Comparison of ENCODE assay signal across 8 mouse cellular contexts in genomic region chr11:22989786-22990185, GRCm38 (mm10). TPM values are rescaled to one million over a fixed set of nuclear protein-coding genes. Genes with fewer than 3 reads are reported as not detected.
A peak's percentile ranks its signal among the peaks of the same experiment; 100 is the strongest.
DNase-seq lines count a peak whose midpoint lies in the region; ATAC-seq and TF ChIP-seq lines count a peak whose summit lies in the region.

No protein-coding gene starts in this region.

- H3K4me3 ChIP-seq in heart, embryonic 14.5 days (ENCODE audit: control insufficient read depth in 1 of 2, insufficient read depth in 1 of 2, low read depth in 1 of 2, low read length in 2 of 2), result peak overlapping the region in 1 of 2 experiments; percentile 64; a peak in 3 of 4 replicates
- peak overlapping the region; percentile 85 to 96 for H3K4me3 ChIP-seq in MEL (ENCODE audit: control insufficient read depth in 1 of 2, insufficient read depth in 1 of 2, low read depth in 2 of 2, low read length in 2 of 2)
- H3K4me3 ChIP-seq in hindbrain, embryonic 10.5 days, result peak overlapping the region; percentile 93
- H3K4me3 ChIP-seq in macrophage (ENCODE audit: inconsistent target), result peak overlapping the region; percentile 28

- H3K9me3 ChIP-seq in heart, embryonic 14.5 days (ENCODE audit: control insufficient read depth, low read length), result no peaks in the 10 kb centered on the region
- no peaks in the 10 kb centered on the region for H3K9me3 ChIP-seq in MEL (replicated peaks; ENCODE audit: insufficient read depth, low read length)
- H3K9me3 ChIP-seq in hindbrain, embryonic 10.5 days, result no peaks in the 10 kb centered on the region

- intact Hi-C loops in heart, postnatal 25 days (cut with DNase I), result loop anchor here (2.0 to 10.0 kb wide), 6 partner anchors 19 to 575 kb away; partner anchors contain the start of genes Ahsa2 and Xpo1

- H3K4me2 ChIP-seq in heart, embryonic 14.5 days (ENCODE audit: low read length), result peak overlapping the region; percentile 97

- 41% methylated on average over 1 of the region's 1 CpGs for WGBS in heart, embryonic 14.5 days
- WGBS in hindbrain, embryonic 10.5 days, result 61% methylated on average over 1 of the region's 1 CpGs
- WGBS in macrophage (ENCODE audit: missing documents), result 75% methylated on average over 1 of the region's 1 CpGs

- no peak for DNase-seq in heart, postnatal 25 days (ENCODE audit: low spot score)
- no peak for DNase-seq in MEL (ENCODE audit: low read depth, low spot score)
- DNase-seq in hindbrain, embryonic 10.5 days (ENCODE audit: low spot score), result no peak
- no peak for DNase-seq in right cerebral cortex, postnatal 14 days
- DNase-seq in frontal cortex, postnatal 10 days (ENCODE audit: low spot score in 2 of 2), result no peak
- DNase-seq in Muller cell, postnatal 12 days (ENCODE audit: inconsistent ontology term), result no peak

- no peak for TF ChIP-seq POLR2A in MEL (IDR thresholded peaks at IDR 0.05; ENCODE audit: control insufficient read depth in 1 of 2, insufficient read depth in 1 of 2, low read depth in 1 of 2, low read length in 2 of 2, poor library complexity in 1 of 2)

- no peak for TF ChIP-seq EP300 in MEL (IDR thresholded peaks at IDR 0.05; ENCODE audit: low read depth in 1 of 2, low read length in 2 of 2)

- ATAC-seq in heart, embryonic 14.5 days (ENCODE audit: insufficient number of reproducible peaks, insufficient read depth, low FRiP score, low read depth), result no peak

- H3K36me3 ChIP-seq in heart, embryonic 14.5 days (ENCODE audit: control insufficient read depth, insufficient read depth, low read length), result peaks cover 20% of the 10 kb centered on the region
- H3K36me3 ChIP-seq in MEL (ENCODE audit: control insufficient read depth in 1 of 2, insufficient read depth in 2 of 2, low read length in 2 of 2), result peaks cover 24 to 30% of the 10 kb centered on the region in 2 experiments
- peaks cover 21% of the 10 kb centered on the region for H3K36me3 ChIP-seq in hindbrain, embryonic 10.5 days
- peaks cover 13% of the 10 kb centered on the region; the same call in 1 of the 2 replicates for H3K36me3 ChIP-seq in macrophage (ENCODE audit: inconsistent target)

- peaks cover 34% of the 10 kb centered on the region for H3K79me2 ChIP-seq in MEL (ENCODE audit: control insufficient read depth, insufficient read depth, low read length, poor library complexity)
- H3K79me2 ChIP-seq in macrophage (ENCODE audit: inconsistent target), result peaks cover 43% of the 10 kb centered on the region

- TF ChIP-seq CTCF in MEL (IDR thresholded peaks at IDR 0.05 in 2 of 3, conservative IDR thresholded peaks at IDR 0.05 in 1 of 3; ENCODE audit: control insufficient read depth in 1 of 3, insufficient read depth in 1 of 3, low read depth in 2 of 3, low read length in 3 of 3, poor library complexity in 1 of 3, severe bottlenecking in 1 of 3), result no peak

- H3K9ac ChIP-seq in heart, embryonic 14.5 days (ENCODE audit: low read length), result peak overlapping the region; percentile 93
- H3K9ac ChIP-seq in MEL (ENCODE audit: control insufficient read depth, low read depth, low read length, poor library complexity, severe bottlenecking), result peak overlapping the region; percentile 82

- no peaks in the 10 kb centered on the region for H3K27me3 ChIP-seq in heart, embryonic 14.5 days (ENCODE audit: control insufficient read depth, insufficient read depth, low read length)
- H3K27me3 ChIP-seq in MEL (ENCODE audit: control insufficient read depth in 1 of 2, insufficient read depth in 2 of 2, low read length in 2 of 2), result no peaks in the 10 kb centered on the region
- no peaks in the 10 kb centered on the region for H3K27me3 ChIP-seq in hindbrain, embryonic 10.5 days (ENCODE audit: insufficient read depth, poor library complexity, severe bottlenecking)

- H3K27ac ChIP-seq in heart, embryonic 14.5 days (replicated peaks in 1 of 2; ENCODE audit: control insufficient read depth in 1 of 2, insufficient read depth in 1 of 2, low read depth in 2 of 2, low read length in 2 of 2), result peak overlapping the region in 1 of 2 experiments; percentile 76; a peak in 2 of 4 replicates
- H3K27ac ChIP-seq in MEL (ENCODE audit: control insufficient read depth, low read depth, low read length), result peak overlapping the region; percentile 75
- H3K27ac ChIP-seq in hindbrain, embryonic 10.5 days, result peak overlapping the region; percentile 98
- peak overlapping the region; percentile 46 for H3K27ac ChIP-seq in macrophage

- peaks cover 4 to 13% of the 10 kb centered on the region in 2 experiments for H3K4me1 ChIP-seq in heart, embryonic 14.5 days (ENCODE audit: control insufficient read depth in 2 of 2, insufficient read depth in 2 of 2, low read length in 2 of 2)
- peaks cover 4 to 6% of the 10 kb centered on the region in 2 experiments; a peak in 2 of 4 replicates for H3K4me1 ChIP-seq in MEL (ENCODE audit: control insufficient read depth in 1 of 2, insufficient read depth in 2 of 2, low read length in 2 of 2)
- H3K4me1 ChIP-seq in hindbrain, embryonic 10.5 days (replicated peaks), result peaks cover 15% of the 10 kb centered on the region

- TF ChIP-seq RAD21 in MEL (IDR thresholded peaks at IDR 0.05; ENCODE audit: low read depth, low read length), result no peak

RNA-seq across cellular contexts. Expression of gene Cct4, which starts 0.5 kb away (rescaled TPM):
- polyA plus RNA-seq in heart, embryonic 14.5 days (2014; fragmentation: Nextera tagmentation; extraction: Ambion mirVana), result 214 and 223 TPM in 2 replicates
- 100 to 1,000 TPM; 114 to 121 TPM for total RNA-seq in heart, postnatal 25 days (2021)
- 552 and 588 TPM in 2 replicates for total RNA-seq in MEL (2012; rRNA removed)
- 100 to 1,000 TPM; 387 to 567 TPM for polyA plus RNA-seq in MEL (2012; ENCODE audit: insufficient read depth in 1 of 2, insufficient read length in 2 of 2, low read depth in 1 of 2, low replicate concordance in 2 of 2, missing spikeins in 1 of 2)
- polyA plus RNA-seq in hindbrain, embryonic 10.5 days (2016; fragmentation: Nextera tagmentation; extraction: Ambion mirVana), result 387 and 408 TPM in 2 replicates
- total RNA-seq in macrophage (2018; cell fraction: chromatin; rRNA removed), result 100 to 1,000 TPM in 19 of 26 experiments, 10 to 100 TPM in 7; 57.6 to 148 (median 120) TPM
- 100 to 1,000 TPM in 24 of 26 experiments, 10 to 100 TPM in 2; 95.9 to 136 (median 113) TPM for total RNA-seq in macrophage (2018; cell fraction: cytosol; rRNA removed)
- total RNA-seq in macrophage (2018; cell fraction: nucleus; rRNA removed), result 100 to 1,000 TPM in 12 of 26 experiments, 10 to 100 TPM in 14; 55.7 to 148 (median 99.4) TPM
- 114 to 180 TPM (median 117 TPM) in 3 replicates for polyA plus RNA-seq in macrophage (2018)

RNA-seq across cellular contexts. Expression of gene Commd1, which starts 7.6 kb away (rescaled TPM):
- 361 and 392 TPM in 2 replicates for polyA plus RNA-seq in heart, embryonic 14.5 days (2014; fragmentation: Nextera tagmentation; extraction: Ambion mirVana)
- 100 to 1,000 TPM; 147 to 169 TPM for total RNA-seq in heart, postnatal 25 days (2021)
- 113 and 128 TPM in 2 replicates for total RNA-seq in MEL (2012; rRNA removed)
- polyA plus RNA-seq in MEL (2012; ENCODE audit: insufficient read depth in 1 of 2, insufficient read length in 2 of 2, low read depth in 1 of 2, low replicate concordance in 2 of 2, missing spikeins in 1 of 2), result 100 to 1,000 TPM in 1 of 2 experiments, not detected in 1; 102 TPM
- 374 and 405 TPM in 2 replicates for polyA plus RNA-seq in hindbrain, embryonic 10.5 days (2016; fragmentation: Nextera tagmentation; extraction: Ambion mirVana)
- total RNA-seq in macrophage (2018; cell fraction: chromatin; rRNA removed), result 10 to 100 TPM in 2 of 26 experiments, 1 to 10 TPM in 24; 1.1 to 11.2 (median 6.1) TPM
- total RNA-seq in macrophage (2018; cell fraction: cytosol; rRNA removed), result 10 to 100 TPM; 40.8 to 77.3 (median 56.0) TPM
- total RNA-seq in macrophage (2018; cell fraction: nucleus; rRNA removed), result 10 to 100 TPM in 6 of 26 experiments, 1 to 10 TPM in 20; 4.0 to 14.1 (median 7.8) TPM
- 49.4 to 75.0 TPM (median 67.8 TPM) in 3 replicates for polyA plus RNA-seq in macrophage (2018)

RNA-seq across cellular contexts. Expression of gene Gm28048, which starts 7.9 kb away (rescaled TPM):
- 8.1 and 10.0 TPM in 2 replicates for polyA plus RNA-seq in heart, embryonic 14.5 days (2014; fragmentation: Nextera tagmentation; extraction: Ambion mirVana)
- 1 to 10 TPM; 5.4 to 5.8 TPM for total RNA-seq in heart, postnatal 25 days (2021)
- 11.8 and 15.0 TPM in 2 replicates for total RNA-seq in MEL (2012; rRNA removed)
- polyA plus RNA-seq in MEL (2012; ENCODE audit: insufficient read depth in 1 of 2, insufficient read length in 2 of 2, low read depth in 1 of 2, low replicate concordance in 2 of 2, missing spikeins in 1 of 2) (1 to 10 TPM in 1 of 2 experiments, not detected in 1; 8.6 TPM), macrophage (2018) (31.7 to 42.4 TPM (median 33.8 TPM) in 3 replicates)
- 3.3 and 4.5 TPM in 2 replicates for polyA plus RNA-seq in hindbrain, embryonic 10.5 days (2016; fragmentation: Nextera tagmentation; extraction: Ambion mirVana)
- 10 to 100 TPM in 25 of 26 experiments, 1 to 10 TPM in 1; 2.4 to 88.7 (median 35.0) TPM for total RNA-seq in macrophage (2018; cell fraction: chromatin; rRNA removed)
- total RNA-seq in macrophage (2018; cell fraction: cytosol; rRNA removed), result 10 to 100 TPM; 19.1 to 67.7 (median 35.9) TPM
- 100 to 1,000 TPM in 4 of 26 experiments, 10 to 100 TPM in 22; 27.3 to 164 (median 74.3) TPM for total RNA-seq in macrophage (2018; cell fraction: nucleus; rRNA removed)

RNA-seq across cellular contexts. Expression of gene Fam161a, which starts 17.5 kb away (rescaled TPM):
- 2.0 and 2.8 TPM in 2 replicates for polyA plus RNA-seq in heart, embryonic 14.5 days (2014; fragmentation: Nextera tagmentation; extraction: Ambion mirVana)
- 1 to 10 TPM; 1.5 to 1.6 TPM for total RNA-seq in heart, postnatal 25 days (2021)
- total RNA-seq in MEL (2012; rRNA removed), result 0.27 and 0.65 TPM in 2 replicates
- polyA plus RNA-seq in MEL (2012; ENCODE audit: insufficient read depth in 1 of 2, insufficient read length in 2 of 2, low read depth in 1 of 2, low replicate concordance in 2 of 2, missing spikeins in 1 of 2), result 1 to 10 TPM in 1 of 2 experiments, not detected in 1; 1.0 TPM
- polyA plus RNA-seq in hindbrain, embryonic 10.5 days (2016; fragmentation: Nextera tagmentation; extraction: Ambion mirVana), result 2.9 and 4.0 TPM in 2 replicates
- total RNA-seq in macrophage (2018; cell fraction: chromatin; rRNA removed), result 10 to 100 TPM in 2 of 26 experiments, 1 to 10 TPM in 22, not detected in 2; 1.1 to 12.7 (median 7.3) TPM
- 1 to 10 TPM in 24 of 26 experiments, under 1 TPM in 2; 0.67 to 2.3 (median 1.5) TPM for total RNA-seq in macrophage (2018; cell fraction: cytosol; rRNA removed)
- total RNA-seq in macrophage (2018; cell fraction: nucleus; rRNA removed), result 1 to 10 TPM in 23 of 26 experiments, under 1 TPM in 2, not detected in 1; 0.64 to 9.8 (median 3.6) TPM
- 1.5 to 1.7 TPM (median 1.7 TPM) in 3 replicates for polyA plus RNA-seq in macrophage (2018)

RNA-seq across cellular contexts. Expression of gene Zrsr1, which starts 18.0 kb away (rescaled TPM):
- 1.9 and 2.2 TPM in 2 replicates for polyA plus RNA-seq in heart, embryonic 14.5 days (2014; fragmentation: Nextera tagmentation; extraction: Ambion mirVana)
- total RNA-seq in heart, postnatal 25 days (2021), result 10 to 100 TPM; 12.1 to 13.5 TPM
- 10.4 and 11.3 TPM in 2 replicates for total RNA-seq in MEL (2012; rRNA removed)
- 10 to 100 TPM in 1 of 2 experiments, not detected in 1; 15.8 TPM for polyA plus RNA-seq in MEL (2012; ENCODE audit: insufficient read depth in 1 of 2, insufficient read length in 2 of 2, low read depth in 1 of 2, low replicate concordance in 2 of 2, missing spikeins in 1 of 2)
- 2.7 and 3.2 TPM in 2 replicates for polyA plus RNA-seq in hindbrain, embryonic 10.5 days (2016; fragmentation: Nextera tagmentation; extraction: Ambion mirVana)
- total RNA-seq in macrophage (2018; cell fraction: chromatin; rRNA removed), result 10 to 100 TPM in 14 of 26 experiments, 1 to 10 TPM in 12; 3.5 to 50.9 (median 12.9) TPM
- total RNA-seq in macrophage (2018; cell fraction: cytosol; rRNA removed), result 10 to 100 TPM in 14 of 26 experiments, 1 to 10 TPM in 12; 4.8 to 21.7 (median 10.6) TPM
- 10 to 100 TPM in 17 of 26 experiments, 1 to 10 TPM in 9; 6.9 to 37.6 (median 11.9) TPM for total RNA-seq in macrophage (2018; cell fraction: nucleus; rRNA removed)
- 5.8 to 35.6 TPM (median 21.9 TPM) in 3 replicates for polyA plus RNA-seq in macrophage (2018)
